Mouse (Mus musculus) midbrain, embryonic 12.5 days (tissue): ENCODE data around the gene Gm12184. TPM values are rescaled to one million over a fixed set of nuclear protein-coding genes. Genes with fewer than 3 reads are reported as not detected.
"Not testable (repeated sequence)": the region's sequence is repeated elsewhere in the genome, so short reads cannot be mapped to it uniquely, and the experiment has no call there.

Experiments
- ATAC-seq: fragments of 200-750 bp; cut with Nextera tagmentation; 2 replicates; pipeline ENCODE4 v1.8.0; 2017; ENCODE audit warnings: low read depth, moderate TSS enrichment, moderate library complexity; ENCODE audit not compliant: low FRiP score
- H3K27ac ChIP-seq: fragments of 300-500 bp; sonication (generic); replicated peaks from 2 replicates; pipeline ENCODE4 v1.5.1; 2016; ENCODE audit warnings: mild to moderate bottlenecking
- H3K27me3 ChIP-seq: fragments of 300-500 bp; sonication (generic); 2 replicates; pipeline ENCODE4 v1.6.1; 2016; ENCODE audit warnings: mild to moderate bottlenecking
- H3K36me3 ChIP-seq: fragments of 300-500 bp; sonication (generic); 2 replicates; pipeline ENCODE4 v1.6.1; 2016
- H3K4me1 ChIP-seq: fragments of 300-500 bp; sonication (generic); 2 replicates; pipeline ENCODE4 v1.6.1; 2016
- H3K4me2 ChIP-seq: fragments of 300-500 bp; sonication (generic); replicated peaks from 2 replicates; pipeline ENCODE4 v1.6.1; 2016; ENCODE audit warnings: mild to moderate bottlenecking, moderate library complexity
- H3K4me3 ChIP-seq: fragments of 300-500 bp; sonication (generic); 2 replicates; pipeline ENCODE4 v1.5.1; 2016; ENCODE audit warnings: mild to moderate bottlenecking
- H3K9ac ChIP-seq: fragments of 300-500 bp; sonication (generic); replicated peaks from 2 replicates; pipeline ENCODE4 v1.6.1; 2016; ENCODE audit warnings: mild to moderate bottlenecking, moderate library complexity
- H3K9me3 ChIP-seq: fragments of 300-500 bp; sonication (generic); 2 replicates; pipeline ENCODE4 v1.6.1; 2016; ENCODE audit warnings: mild to moderate bottlenecking
- WGBS: fragments of 180-500 bp; shearing (Covaris S2); methylation state at CpG from one replicate; pipeline ENCODE4 v1.1.7; 2016; 5-methylcytosine and 5-hydroxymethylcytosine counted together
- polyA plus RNA-seq: library from polyadenylated mRNA; unstranded; fragments of >200 nt; fragmentation: Nextera tagmentation; extraction: Ambion mirVana; gene quantifications from 2 replicates; pipeline ENCODE4 v1.2.1, GENCODE M21; 2016

Gene Gm12184
- polyA plus RNA-seq, 1 experiment from 2014 or later, result 7.6 TPM

GRCm38 (mm10) chr11:48863808-48864207 lies 37.4 kb upstream of the Gm12184 start:
- no peak overlapping the region for H3K9ac ChIP-seq

GRCm38 (mm10) chr11:48862784-48863319 lies 36.4 kb upstream of the Gm12184 start:
- WGBS, result 72% methylated on average over 1 of the region's 1 CpGs
- no peaks in the 10 kb centered on the region for H3K9me3 ChIP-seq

More at GRCm38 (mm10) chr11:48863808-48864207, 37.4 kb upstream of the Gm12184 start:
- H3K4me2 ChIP-seq, result no peak overlapping the region
- H3K27me3 ChIP-seq, result peaks cover 10% of the 10 kb centered on the region; the same call in 1 of the 2 replicates
- H3K4me1 ChIP-seq, result no peaks in the 10 kb centered on the region
- WGBS, result 90% methylated on average over 3 of the region's 3 CpGs
- H3K27ac ChIP-seq, result no peak overlapping the region
- no peaks in the 10 kb centered on the region for H3K36me3 ChIP-seq
- no peak overlapping the region for H3K4me3 ChIP-seq
- ATAC-seq, result no peak
- H3K9me3 ChIP-seq, result no peaks in the 10 kb centered on the region

GRCm38 (mm10) chr11:48859014-48859413 lies 32.6 kb upstream of the Gm12184 start:
- peak overlapping the region; percentile 95 for H3K4me2 ChIP-seq
- no peak overlapping the region for H3K9ac ChIP-seq
- H3K4me1 ChIP-seq, result peaks cover 24% of the 10 kb centered on the region
- 0% methylated on average over 6 of the region's 6 CpGs for WGBS
- H3K27ac ChIP-seq, result no peak overlapping the region
- no peaks in the 10 kb centered on the region for H3K36me3 ChIP-seq
- peak overlapping the region; percentile 40 for H3K4me3 ChIP-seq
- ATAC-seq, result no peak
- H3K27me3 ChIP-seq, result peaks cover 24% of the 10 kb centered on the region
- no peaks in the 10 kb centered on the region for H3K9me3 ChIP-seq

More at GRCm38 (mm10) chr11:48862784-48863319, 36.4 kb upstream of the Gm12184 start:
- Histone ChIP-seq H3K9ac (no peak overlapping the region), H3K27me3 (peaks cover 15% of the 10 kb centered on the region), H3K4me1 (peaks cover 9% of the 10 kb centered on the region), H3K36me3 (no peaks in the 10 kb centered on the region), H3K4me2 (no peak overlapping the region), H3K27ac (no peak overlapping the region), H3K4me3 (no peak overlapping the region)
- ATAC-seq, result no peak

- Histone ChIP-seq H3K36me3 (no peaks in the 10 kb centered on the region), H3K27me3 (peaks cover 34% of the 10 kb centered on the region), H3K9ac (peak overlapping the region; percentile 59), H3K27ac (no peak overlapping the region), H3K4me2 (peak overlapping the region; percentile 95), H3K4me3 (peak overlapping the region; percentile 61), H3K4me1 (peaks cover 34% of the 10 kb centered on the region), H3K9me3 (no peaks in the 10 kb centered on the region)
- under 1% methylated on average over 31 of the region's 31 CpGs for WGBS
- ATAC-seq, result peak; percentile 57
These were observed 27.2 kb upstream of the Gm12184 start for GRCm38 (mm10) chr11:48853474-48854180.

- no peaks in the 10 kb centered on the region for H3K9me3 ChIP-seq
- peak; percentile 20 for ATAC-seq
- no peaks in the 10 kb centered on the region for H3K36me3 ChIP-seq
- peak overlapping the region; percentile 95 for H3K4me2 ChIP-seq
- WGBS, result 8% methylated on average over 23 of the region's 23 CpGs
- H3K27ac ChIP-seq, result 0 out of 2 replicates have a peak overlapping the region, but pooled peaks have one; percentile 39
- peak overlapping the region; percentile 53 for H3K9ac ChIP-seq
- H3K4me3 ChIP-seq, result peak overlapping the region; percentile 61
- peaks cover 36% of the 10 kb centered on the region for H3K27me3 ChIP-seq
- H3K4me1 ChIP-seq, result peaks cover 26% of the 10 kb centered on the region
These were observed 26.4 kb upstream of the Gm12184 start for GRCm38 (mm10) chr11:48852624-48853473.

GRCm38 (mm10) chr11:48852190-48852589 lies 25.7 kb upstream of the Gm12184 start:
- no peak for ATAC-seq
- Histone ChIP-seq H3K9me3 (no peaks in the 10 kb centered on the region), H3K27me3 (peaks cover 39% of the 10 kb centered on the region), H3K36me3 (no peaks in the 10 kb centered on the region), H3K4me3 (no peak overlapping the region), H3K4me2 (peak overlapping the region; percentile 95; the same call in 1 of the 2 replicates), H3K4me1 (peaks cover 23% of the 10 kb centered on the region), H3K9ac (no peak overlapping the region), H3K27ac (no peak overlapping the region)
- 77% methylated on average over 4 of the region's 4 CpGs for WGBS

GRCm38 (mm10) chr11:48851270-48851995 lies 25.0 kb upstream of the Gm12184 start:
- WGBS, result 83% methylated on average over 4 of the region's 4 CpGs
- H3K27ac ChIP-seq, result no peak overlapping the region

GRCm38 (mm10) chr11:48850240-48850639 lies 23.8 kb upstream of the Gm12184 start:
- H3K4me2 ChIP-seq, result no peak overlapping the region
- no peaks in the 10 kb centered on the region for H3K9me3 ChIP-seq
- no peaks in the 10 kb centered on the region for H3K36me3 ChIP-seq
- no peak overlapping the region for H3K4me3 ChIP-seq
- no peak overlapping the region for H3K27ac ChIP-seq
- no peak overlapping the region for H3K9ac ChIP-seq
- WGBS, result 59% methylated on average over 2 of the region's 2 CpGs
- H3K27me3 ChIP-seq, result peaks cover 40% of the 10 kb centered on the region
- H3K4me1 ChIP-seq, result peaks cover 23% of the 10 kb centered on the region
- ATAC-seq, result no peak

More at GRCm38 (mm10) chr11:48851270-48851995, 25.0 kb upstream of the Gm12184 start:
- Histone ChIP-seq H3K27me3 (peaks cover 39% of the 10 kb centered on the region), H3K4me1 (peaks cover 23% of the 10 kb centered on the region), H3K36me3 (no peaks in the 10 kb centered on the region), H3K9me3 (no peaks in the 10 kb centered on the region), H3K4me2 (no peak overlapping the region), H3K4me3 (no peak overlapping the region), H3K9ac (no peak overlapping the region)
- no peak for ATAC-seq

- Histone ChIP-seq H3K4me3 (no peak overlapping the region), H3K4me1 (no peaks in the 10 kb centered on the region), H3K27ac (no peak overlapping the region), H3K9ac (no peak overlapping the region), H3K27me3 (peaks cover 51% of the 10 kb centered on the region), H3K36me3 (no peaks in the 10 kb centered on the region), H3K4me2 (no peak overlapping the region), H3K9me3 (no peaks in the 10 kb centered on the region)
- no peak for ATAC-seq
- 68% methylated on average over 5 of the region's 5 CpGs for WGBS
These were observed 20.4 kb upstream of the Gm12184 start for GRCm38 (mm10) chr11:48846881-48847280.

- not testable (repeated sequence) for H3K4me3 ChIP-seq, H3K27ac ChIP-seq, H3K36me3 ChIP-seq, H3K9me3 ChIP-seq, H3K4me1 ChIP-seq, ATAC-seq, H3K4me2 ChIP-seq, H3K9ac ChIP-seq
- 86% methylated on average over 2 of the region's 2 CpGs for WGBS
- peaks cover 48% of the 10 kb centered on the region for H3K27me3 ChIP-seq
These were observed 19.9 kb upstream of the Gm12184 start for GRCm38 (mm10) chr11:48846362-48846761.

GRCm38 (mm10) chr11:48845244-48845815 lies 18.9 kb upstream of the Gm12184 start:
- no peak for ATAC-seq
- Histone ChIP-seq H3K27me3 (peaks cover 51% of the 10 kb centered on the region), H3K9me3 (no peaks in the 10 kb centered on the region), H3K9ac (no peak overlapping the region), H3K36me3 (no peaks in the 10 kb centered on the region), H3K4me3 (no peak overlapping the region), H3K4me2 (no peak overlapping the region), H3K27ac (no peak overlapping the region), H3K4me1 (no peaks in the 10 kb centered on the region)
- WGBS, result 41% methylated on average over 13 of the region's 13 CpGs
